Mouse (Mus musculus) frontal cortex, adult (tissue): ENCODE results near the gene Scml4.

ENCODE experiments used
- ATAC-seq: cut with Nextera tagmentation; 2 replicates; pipeline ENCODE4 v1.9.2; 2017; ENCODE audit warnings: mild to moderate bottlenecking, moderate library complexity, mixed read lengths; ENCODE audit not compliant: low TSS enrichment

The Scml4 gene

DNA sequence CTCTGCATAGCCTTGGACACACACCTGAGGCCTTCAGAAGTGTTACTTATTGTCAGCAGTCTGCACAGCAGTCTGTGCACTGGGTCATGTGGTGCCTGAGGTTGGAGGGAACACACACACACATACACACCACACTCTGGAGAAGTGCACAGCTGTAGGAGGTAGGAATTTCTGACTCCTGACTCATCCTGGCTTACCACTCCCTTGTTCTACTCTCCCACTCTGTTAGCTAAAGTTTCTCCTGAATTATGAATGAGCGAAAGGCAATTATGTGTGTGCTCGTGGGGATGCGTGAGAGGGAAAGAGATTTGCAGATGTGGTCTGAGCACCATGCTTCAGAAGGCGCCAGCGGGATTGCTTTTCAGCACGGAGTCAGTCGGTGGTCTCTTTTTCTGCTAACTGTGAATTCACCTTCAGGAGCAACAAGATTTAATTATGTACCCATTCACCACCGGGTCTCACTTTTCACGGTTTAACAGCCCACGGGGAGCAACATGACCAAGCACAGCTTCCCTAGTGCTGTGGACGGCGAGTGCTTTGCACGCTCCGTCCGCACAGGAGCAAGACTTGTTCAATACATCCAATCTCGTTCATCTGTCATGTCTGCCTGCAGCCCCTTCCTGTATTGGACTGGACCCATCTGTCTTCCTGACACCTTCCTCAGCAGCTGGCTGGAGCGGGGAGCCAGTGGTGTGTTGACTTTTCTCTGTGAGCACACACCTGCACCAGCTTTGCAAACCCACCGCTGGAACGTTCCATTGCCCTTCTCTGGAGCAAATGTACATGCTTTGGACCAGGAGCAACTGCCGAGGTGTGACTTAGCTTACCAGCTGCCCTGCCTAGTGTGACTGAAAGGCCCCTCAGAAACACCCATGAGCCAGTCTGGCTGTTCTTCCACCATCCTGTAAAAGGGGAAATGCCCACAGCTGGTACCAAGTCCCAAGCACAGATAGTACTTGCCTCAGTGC lies 91.2 kb downstream of the Scml4 start:
- peak; percentile 97 for ATAC-seq

DNA sequence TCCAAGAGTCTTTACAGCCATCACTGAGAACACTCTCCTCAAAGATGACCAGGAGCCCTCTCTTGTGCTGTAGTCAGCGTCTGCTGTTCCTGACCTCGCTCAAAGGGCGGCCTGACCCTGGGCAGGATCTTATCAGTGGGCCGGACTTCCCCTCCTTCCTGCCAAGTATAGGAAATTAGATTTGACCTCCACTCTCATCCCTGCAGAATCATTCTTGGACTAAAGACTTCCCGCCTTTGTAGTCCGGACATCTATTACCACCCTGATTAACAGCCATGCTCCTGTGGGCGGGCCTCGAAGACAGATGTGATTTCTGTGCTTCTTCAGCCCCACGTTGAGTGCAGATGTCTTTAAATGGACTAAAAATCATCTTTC lies 91.9 kb downstream of the Scml4 start:
- ATAC-seq: no peak

DNA sequence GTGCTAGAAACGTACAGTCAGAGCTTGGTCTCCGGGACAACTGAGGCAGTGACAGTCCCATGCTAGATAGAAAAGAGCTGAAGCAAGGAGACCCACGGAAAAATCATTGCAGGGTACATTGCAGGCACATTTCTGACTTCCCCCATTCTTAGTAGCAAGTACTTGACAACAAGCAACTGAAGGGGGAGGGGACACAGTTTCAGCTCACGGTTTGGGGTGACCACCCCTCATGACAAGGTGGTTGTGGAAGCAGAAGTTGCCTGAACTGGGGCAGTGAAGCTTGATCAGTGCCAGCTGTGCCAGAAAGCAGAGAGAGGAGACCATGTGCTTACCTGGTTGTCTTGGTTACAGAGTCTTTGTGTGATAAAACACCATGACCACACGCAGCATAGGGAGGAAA lies 93.4 kb downstream of the Scml4 start:
- no peak for ATAC-seq

DNA sequence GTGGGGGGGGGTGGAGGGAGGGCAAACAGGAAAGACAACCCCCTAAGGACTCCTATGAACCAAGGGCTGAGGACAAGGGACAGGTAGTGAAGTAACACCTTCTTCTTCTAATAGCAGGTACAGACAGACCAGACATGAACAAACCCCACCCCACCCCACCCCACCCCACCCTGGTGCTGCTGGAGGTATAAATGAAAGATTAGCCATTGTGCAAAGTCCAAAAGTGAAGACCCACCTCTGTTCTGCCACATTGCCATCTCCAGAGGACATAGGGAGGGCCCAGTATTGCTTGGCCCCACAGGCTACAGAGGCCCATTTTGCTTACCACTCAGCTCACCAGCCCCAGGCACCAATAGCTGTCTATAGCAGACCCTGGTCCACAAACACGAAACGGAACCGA lies 95.0 kb downstream of the Scml4 start:
- no peak for ATAC-seq

DNA sequence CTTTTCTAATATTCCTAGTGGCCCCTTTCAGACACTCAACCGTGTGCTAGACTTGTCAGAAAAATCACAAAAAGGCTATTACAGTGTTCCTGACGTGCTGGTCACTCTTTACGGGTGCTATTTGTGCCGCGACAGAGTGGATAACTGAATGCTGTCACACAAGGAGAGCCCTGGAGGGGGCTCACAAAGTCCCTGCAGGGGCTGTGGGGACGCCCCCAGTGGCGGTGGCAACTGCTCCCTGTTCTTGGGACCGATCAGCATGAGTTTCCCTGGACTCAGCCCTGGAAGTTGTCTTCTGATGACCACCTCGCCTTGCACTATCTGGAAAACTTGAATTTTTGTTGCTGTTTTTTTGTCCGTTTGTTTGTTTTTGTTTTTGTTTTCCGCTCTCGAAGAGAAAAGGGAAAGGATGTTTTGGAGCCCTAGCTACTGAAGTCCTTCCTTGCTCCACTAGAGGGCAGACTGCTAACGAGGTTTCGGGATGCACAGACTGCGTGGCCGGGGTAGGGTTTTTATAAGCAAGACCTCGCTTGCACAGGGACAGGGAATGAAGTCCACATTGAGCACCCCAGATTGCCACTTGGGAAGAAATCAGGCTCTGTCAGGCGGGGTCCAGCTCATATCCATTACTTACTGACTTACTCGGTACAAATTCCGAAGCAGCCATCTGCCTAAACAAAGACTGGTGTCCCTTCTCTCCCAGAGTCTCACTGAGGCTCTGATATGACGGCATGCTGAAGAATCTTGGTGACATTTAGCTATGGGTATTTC lies 97.9 kb downstream of the Scml4 start:
- peak; percentile 93 for ATAC-seq

DNA sequence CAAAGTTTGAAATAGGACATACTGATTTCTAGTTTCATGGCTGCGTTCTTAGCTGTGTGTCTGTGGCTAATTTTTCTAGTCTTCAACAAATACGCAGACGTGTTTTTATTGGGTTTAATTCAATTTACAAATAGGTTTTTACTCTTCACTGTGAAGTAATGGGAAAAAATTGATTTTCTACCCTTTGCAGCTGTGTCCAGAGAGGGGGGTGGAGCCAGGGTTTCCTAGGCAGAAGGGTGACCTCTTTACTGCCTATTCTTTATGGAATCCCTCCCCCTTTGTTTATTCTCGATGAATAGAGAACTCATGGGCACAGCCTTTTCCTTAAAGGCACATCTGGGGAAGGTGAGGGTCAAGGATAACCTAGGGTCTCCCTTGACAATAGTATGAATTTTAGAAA lies 98.5 kb downstream of the Scml4 start:
- ATAC-seq: no peak

DNA sequence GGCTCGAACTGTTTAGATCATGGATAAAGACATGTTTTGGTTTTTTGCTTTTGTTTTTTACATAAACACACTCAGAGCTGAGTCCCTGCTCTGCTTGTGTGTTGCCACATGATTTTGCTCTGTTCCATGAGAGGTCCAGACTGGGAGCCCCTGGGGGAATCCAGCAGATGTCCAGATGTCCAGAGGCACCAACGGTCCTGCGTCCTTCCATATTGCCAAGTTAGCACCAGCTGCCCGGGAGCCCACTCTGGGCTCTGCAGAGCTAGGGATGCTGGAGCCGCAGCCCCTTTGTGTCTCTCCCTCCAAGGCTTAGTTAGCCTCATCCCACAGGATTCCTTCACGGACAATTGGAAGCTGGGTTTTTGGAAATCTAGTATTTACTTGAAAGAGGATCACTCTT lies 101.6 kb downstream of the Scml4 start:
- ATAC-seq: no peak

DNA sequence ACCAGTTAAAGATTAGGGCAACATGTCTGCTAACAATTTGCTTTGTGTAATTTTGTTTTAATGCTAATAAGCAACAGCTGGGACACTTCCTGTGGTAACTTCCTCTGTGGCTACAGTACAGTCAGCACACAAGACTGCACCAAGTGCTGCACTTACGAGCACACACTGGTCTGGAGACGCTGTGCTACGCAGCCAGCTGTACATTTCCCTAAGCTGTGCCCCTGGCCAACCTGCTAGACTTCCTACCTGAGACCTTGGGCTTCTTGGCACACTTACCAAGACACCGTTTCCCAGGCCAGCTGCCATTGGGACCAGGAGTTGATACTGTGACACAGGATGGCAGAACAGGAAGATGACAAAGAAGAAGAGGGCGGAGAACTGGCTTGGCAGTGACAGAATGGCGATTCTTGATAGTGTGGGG lies 102.0 kb downstream of the Scml4 start:
- ATAC-seq: no peak

DNA sequence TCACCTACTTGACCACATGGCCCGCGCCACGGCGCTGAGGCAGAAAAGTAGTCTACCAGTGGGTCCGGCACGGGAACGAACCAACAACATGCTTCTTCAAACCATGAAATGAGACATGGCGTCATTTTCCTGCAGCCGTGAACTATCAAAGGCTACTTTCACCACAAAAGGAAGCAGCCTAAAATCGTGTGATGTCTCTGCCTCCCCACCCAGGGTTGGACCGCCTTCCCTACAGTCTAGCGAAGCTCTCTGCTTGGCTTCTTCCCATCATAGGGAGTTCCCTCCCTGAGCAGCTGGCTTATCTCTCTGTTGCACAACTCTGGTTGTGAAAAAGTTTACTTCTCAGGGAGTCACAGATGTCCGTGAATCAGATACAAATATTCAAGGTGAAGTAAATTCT lies 102.5 kb downstream of the Scml4 start:
- no peak for ATAC-seq

DNA sequence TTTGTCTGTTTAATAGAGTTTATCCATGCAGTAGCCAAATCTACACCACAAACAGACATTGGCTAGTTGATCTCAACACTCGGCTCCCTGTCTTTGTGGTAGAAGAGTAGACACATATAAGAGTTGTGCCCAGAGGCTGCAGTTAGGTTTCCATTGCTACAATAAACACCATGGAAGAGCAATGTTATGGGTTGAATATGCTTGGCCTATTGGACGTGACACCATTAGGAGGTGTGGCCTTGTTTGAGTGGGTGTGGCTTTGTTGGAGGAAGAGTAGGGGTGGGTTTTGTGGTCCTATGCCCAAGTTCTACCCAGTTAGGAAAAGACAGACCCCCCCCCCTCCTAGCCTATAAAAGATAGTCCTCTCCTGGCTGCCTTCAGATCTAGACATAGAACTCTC lies 102.9 kb downstream of the Scml4 start:
- no peak for ATAC-seq

DNA sequence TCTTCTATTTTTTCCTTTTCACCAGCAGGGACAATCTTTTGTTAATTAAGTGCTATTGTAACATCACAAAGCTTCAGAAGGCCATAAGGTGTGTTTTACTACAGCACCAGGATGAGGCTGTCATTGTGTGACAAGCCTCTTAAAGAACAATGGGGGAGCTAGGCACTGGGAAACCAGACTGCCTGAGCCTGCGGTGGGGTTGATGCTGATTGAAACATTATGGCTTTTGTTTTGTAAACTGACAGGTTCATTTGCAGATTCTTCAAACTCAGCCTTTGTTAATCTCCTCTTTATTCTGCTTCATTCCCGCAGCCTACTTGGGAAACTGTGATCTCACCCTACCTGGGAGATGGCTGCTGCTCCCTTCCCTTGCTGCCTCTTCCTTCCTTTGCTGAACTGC lies 108.2 kb downstream of the Scml4 start:
- ATAC-seq: no peak

DNA sequence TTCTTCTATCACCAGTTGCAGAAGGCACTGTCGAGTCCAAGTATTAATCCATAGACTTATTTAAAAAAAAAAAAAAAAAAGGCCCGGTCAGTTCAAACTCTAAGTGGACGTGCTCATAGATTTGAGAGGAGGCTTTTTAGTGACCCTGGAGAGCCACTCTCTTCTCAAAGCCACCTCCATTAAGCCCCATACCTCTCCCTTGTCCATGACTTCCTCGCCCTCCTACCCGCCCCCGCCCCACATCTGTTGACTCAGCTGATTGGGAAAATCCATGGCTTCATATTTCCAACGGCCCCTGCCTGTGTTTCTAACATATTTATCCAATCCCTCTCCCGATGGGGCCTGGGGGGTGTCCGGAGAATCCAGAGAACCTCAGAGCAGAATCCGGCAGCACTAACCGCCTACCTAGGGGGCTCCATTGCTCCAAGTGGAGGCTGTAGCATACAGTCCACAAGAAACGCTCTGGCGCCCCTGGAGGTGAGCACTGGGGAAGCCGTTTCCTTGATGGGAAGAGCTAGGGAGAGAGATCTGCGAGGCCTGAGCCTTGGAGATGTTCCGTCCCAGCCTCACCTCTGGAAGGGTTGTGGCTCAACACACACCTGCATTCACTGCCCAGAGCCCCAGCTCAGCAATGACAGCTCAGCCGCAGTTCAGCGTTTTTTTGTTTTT lies 112.5 kb downstream of the Scml4 start:
- ATAC-seq: peak; percentile 88

DNA sequence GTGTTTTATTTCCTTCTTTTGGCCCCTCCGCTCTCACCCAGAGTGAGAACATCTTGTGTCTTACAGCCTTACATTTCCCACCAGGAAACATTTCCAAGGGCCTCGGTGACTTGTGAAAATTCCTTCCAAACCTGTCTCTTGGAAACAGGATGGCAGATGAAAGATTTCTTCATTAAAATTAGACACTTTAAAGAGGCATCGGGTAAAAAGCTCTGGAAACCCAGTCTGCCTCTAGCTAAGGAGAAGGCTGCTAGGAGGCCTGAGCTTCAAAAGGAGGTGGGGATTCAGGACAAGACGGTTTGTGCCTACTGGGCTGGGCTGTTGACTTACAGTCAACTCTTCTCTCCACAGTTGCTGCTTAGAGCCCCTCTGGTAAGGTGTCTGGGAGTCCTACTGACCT lies 113.4 kb downstream of the Scml4 start:
- peak; percentile 64 for ATAC-seq

DNA sequence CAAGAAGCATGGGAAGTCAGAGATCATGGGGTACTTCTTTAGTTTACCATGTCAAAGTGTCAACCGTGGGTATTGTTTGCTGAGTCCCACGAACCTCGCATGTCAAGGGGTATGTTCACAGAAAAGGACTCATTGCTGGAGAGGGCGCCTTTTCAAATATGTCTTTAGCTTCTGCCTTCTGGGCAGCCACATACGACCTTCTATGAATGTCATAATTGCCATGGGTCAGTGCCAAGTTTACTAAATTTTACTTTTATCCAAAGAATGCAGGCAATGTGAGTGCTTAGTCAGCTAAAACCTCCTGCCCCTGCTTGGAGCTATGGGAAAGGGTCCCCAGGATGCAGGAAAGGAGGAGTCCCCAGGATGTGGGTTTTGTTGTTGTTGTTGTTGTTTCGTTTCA lies 116.4 kb downstream of the Scml4 start:
- no peak for ATAC-seq

DNA sequence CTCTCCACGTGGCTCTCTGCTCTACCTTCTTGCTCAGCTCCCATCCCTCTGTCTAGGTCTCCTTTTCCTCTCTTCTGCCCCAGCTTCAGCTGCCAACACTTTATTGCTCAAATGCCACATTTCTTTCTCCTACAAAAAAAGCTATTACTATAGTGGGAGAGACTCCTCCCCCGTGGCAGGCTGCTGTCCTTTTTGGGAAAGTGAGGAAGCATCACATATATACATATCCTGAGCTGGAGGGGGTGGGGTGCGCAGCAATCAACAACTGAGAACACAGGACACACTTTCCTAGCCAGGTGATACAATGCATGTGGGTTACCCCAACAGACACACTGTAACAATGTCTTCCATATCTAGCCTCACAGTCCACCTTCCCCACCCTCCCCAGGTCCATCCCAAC lies 118.2 kb downstream of the Scml4 start:
- peak; percentile 55 for ATAC-seq

DNA sequence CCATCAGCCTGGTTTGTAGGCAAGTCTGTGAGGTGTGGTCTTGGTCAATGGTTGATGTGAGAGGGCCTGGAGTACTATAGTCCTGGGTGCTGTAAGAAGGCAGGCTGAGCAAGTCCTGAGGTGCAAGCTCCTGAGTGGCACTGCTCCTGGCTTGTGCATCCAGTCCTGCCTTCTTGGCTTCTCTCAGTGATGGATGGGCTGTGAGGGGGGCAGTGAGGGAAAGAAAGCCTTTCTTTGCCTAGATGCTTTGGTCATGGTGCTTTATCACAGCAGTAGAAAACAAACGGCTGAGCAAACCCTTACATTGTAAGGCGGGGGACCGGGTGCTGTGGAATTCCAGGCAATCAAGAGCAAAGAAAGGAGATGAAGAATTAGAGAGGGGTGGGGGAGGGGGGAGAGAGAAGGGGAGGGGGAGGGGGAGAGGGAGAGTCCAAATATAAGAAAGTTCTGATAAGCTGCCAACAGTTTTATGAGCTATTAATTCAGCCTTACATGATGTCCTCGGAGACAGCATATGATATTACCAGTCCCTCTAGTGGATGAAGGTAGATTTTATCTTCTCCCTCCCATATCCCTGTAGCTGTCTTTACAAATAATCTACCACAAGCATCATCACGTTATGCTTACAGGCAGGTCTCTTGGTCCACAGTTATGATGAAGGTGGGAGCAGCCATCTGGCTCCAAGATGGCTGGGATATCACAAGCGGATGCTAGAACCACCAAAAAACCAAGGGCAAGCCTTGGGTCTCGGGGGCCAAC lies 121.0 kb downstream of the Scml4 start:
- peak; percentile 67; the same call in 1 of the 2 replicates for ATAC-seq

DNA sequence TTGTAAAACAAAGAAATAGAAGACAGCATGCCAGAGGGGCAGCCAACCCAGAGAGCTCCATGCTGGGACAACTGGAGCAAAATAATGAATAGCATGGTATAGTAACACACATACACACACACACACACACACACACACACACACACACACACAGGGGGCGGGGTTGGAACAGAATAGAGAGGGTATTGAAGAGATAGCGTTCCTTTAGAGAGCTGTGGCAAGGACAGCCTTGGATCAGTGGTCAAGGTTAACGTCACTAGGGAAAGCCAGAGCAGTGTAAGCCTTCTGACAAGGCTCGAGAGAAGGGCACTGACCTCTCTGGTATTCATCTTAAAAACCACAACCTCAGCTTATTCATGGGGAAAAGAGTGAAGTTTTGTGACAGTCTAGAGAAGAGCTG lies 124.7 kb downstream of the Scml4 start:
- ATAC-seq: no peak

DNA sequence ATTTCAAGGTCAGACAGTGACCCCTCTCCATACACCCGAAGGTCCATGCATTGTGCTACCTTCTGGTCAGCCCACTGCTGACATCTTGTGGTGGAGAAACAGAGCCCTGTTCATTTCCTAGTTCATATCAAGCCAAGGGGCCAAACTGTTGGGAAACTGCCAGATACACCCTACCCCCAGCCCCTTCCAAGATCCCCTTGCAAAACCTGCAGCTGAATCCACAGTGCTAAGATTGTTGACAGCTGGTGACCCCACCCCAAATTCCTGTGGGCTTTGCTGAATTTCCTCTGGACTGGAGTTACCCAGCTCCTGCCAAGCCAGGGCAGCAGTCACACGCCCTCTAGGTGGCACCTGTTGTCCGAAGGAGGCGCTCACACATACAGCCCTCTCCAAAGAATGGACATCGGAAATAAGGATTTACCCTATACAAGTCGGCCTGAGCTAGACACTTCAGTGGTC lies 127.5 kb downstream of the Scml4 start:
- ATAC-seq: no peak

DNA sequence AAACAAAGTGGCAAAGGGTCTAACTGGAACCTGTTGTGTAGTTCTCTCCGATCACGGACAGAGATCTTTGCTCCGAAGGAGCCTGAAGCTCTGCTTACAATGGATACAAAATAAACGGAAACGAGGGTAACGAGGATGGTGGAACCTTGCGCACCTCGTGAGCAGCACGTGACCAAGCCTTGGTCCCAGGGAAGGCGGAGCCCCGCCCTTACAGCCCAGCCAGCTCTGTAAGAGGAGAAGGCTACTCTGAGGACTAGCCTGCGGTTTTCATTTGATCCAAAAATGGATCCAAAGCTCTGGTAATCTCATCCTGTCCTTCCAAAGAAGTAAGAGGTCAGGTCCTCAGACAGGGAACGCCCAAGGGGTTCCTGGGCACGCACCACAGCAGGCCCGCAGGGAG lies 128.5 kb downstream of the Scml4 start:
- no peak for ATAC-seq

DNA sequence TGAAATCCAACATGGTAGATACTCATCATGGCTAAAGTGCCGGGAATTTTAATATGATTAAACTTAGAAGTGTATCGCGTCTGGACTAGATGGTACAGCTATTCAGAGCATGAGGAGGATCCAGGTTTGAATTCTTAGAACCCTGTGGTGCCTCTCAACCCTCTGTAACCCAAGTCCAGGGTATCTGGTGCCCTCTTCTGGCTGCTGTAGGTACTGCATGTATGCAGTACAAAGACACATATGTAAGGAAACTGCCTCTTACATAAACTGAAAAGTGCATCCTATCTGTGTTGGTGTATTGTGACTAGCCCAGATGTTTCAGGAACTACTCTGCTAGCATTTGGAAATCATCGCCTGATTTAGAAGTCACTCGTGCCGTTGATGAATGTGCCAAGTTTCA lies 129.7 kb downstream of the Scml4 start:
- peak; percentile 69 for ATAC-seq

DNA sequence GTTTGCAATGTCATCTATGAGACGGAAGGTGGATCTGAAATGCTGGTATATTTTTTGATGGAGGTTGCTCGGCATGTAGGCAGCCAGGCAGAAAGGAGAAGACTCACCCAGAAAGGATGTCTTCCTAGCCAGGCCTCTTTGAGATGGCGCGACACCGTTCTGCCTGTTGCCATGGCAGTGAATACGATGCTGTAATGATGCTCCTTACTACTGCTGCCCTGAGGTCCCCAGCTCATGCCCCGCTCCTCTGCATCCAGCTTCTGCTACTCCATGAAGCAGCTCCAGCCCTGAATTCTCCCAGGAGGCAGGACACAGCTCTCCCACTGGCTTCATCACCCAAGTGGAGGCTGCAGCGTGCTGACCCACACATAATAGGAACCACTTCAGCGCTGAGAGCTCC lies 130.8 kb downstream of the Scml4 start:
- ATAC-seq: no peak

DNA sequence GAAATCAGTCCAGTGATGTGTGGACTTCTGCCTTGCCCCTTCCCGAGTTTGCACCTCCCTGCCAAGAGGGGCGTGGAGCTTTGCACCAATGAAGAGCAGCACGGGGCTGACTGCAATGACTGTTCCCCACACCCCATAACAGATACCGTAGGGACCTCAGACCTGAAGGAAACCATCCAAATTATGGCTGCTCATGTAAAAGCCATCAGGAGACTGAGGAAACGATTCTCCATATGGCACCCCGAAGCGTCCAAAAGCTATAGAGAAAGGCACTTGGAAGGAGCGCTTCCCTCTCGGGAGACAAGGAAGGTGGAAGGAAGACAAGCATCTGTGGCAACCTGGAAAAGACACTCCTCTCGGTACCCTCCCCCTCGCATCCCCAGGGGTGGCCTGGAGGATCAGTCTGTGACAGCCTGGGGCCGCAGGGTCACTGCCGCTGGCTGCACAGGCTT lies 134.2 kb downstream of the Scml4 start:
- ATAC-seq: peak; percentile 68
